Mouse (Mus musculus): ENCODE measurements at regions not wholly inside any gene's neighbourhood (a gene's known extent, or its start where the extent isn't known, plus 50 kb on each side); places are given as distances from the start of the nearest gene placed in this dataset.

GRCm38 (mm10) chr19:28111263-28112180, 100.6 kb upstream of the Rfx3 start:
- DNase-seq (ENCODE audit: low spot score in 2 of 2) = no peak

DNA sequence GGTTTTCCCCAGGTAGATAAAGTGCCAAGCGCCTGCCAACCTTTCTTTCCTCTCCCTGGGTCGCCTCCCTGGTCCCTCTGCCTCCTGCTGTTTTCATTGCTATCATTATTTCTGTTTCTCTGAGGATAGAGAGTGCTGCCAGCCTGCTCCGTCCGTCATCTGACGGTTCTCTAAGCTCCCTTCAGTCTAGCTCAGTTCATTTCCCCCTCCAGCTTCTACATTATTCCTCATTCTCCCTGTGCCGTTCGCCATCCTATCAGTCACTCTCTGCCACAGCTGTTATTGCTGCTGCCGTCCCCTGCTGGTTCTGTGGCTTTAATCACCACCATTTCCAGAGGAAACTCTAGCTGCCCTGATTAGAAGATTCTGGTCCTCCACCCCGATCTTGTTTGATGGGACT, 84.7 kb upstream of the Rfx3 start:
- no peak for DNase-seq (ENCODE audit: low spot score in 2 of 2)

GRCm38 (mm10) chr19:28092252-28092651, 81.3 kb upstream of the Rfx3 start:
- DNase-seq (ENCODE audit: low spot score in 2 of 2) = peak; percentile 32 to 47

DNA sequence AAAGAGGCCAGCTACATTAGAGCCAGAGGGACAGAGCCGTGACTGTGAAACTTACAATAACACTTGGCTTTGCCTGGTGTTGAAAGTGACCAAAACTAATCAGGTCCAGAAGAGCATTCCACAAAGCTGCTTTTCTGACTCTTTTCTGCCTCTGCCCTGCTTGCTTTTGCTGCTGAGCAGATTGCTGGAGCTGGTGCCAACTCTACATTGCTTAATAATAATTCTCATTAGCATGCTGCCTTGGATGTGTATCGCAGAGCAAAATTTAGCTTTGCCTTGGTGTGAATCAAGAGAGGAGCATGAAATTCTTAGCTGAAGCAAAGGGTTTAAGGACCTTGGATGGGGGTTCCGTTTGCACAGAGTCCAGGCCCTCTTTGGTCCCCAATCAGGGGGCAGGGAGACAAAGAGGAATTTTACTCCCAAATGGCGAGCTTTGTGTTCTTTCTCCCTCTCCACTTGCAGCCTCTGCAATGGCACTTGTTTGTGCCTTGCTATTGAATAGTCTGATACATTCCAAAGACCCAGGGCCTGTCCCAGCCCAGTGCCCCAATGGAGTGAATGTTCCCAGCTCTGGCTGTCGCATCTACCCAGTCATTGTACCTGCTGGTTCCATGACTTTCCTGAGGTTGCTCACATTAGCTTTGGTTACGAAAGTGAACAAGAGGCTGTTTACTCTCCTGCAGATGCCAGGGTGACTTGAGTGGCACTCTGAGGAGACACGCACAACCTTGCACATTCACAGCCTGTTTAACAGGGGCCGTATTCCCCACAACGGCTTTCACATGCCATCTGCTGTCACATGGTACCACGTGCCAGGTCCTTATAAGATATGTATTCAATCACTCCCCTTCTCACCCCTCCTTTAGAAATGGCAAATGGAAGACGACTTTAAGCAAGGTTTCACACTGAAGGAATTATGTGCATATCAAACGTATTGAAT, 76.9 kb upstream of the Rfx3 start:
- DNase-seq (ENCODE audit: low spot score in 2 of 2) = peak; percentile 14 to 16

- DNase-seq (ENCODE audit: low spot score in 2 of 2) = no peak
These were observed 59.4 kb upstream of the Rfx3 start for GRCm38 (mm10) chr19:28070386-28070785.
